ENCODE assay signal across 13 mouse cellular contexts in the genomic region with DNA sequence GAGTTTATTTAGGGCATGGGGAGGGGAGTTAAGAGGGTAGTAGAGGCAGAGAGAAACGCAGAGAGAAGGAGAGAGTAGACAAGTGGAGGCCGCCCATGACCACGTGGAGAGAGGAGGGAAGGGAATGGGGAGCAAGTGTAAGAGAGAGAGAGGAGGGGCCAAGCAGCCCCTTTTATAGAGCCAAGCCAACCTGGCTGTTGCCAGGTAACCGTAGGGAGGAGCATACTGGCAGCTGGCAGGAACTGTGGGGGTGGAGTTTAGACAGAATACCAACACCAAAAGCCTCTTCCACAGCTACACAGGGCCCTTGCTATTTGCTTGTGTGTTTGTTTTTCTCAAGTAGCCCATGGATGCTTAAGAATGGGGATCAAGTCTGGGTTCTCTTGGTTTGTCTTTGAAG.
DNase-seq lines count a peak whose midpoint lies in the region; ATAC-seq and TF ChIP-seq lines count a peak whose summit lies in the region.
"Had no signal": no experiment of that assay in that cellular context is flagged by ENCODE, and none has a peak within 500 bp of the region (broad histone marks: within the 10 kb centered on the region; RNA-seq: fewer than 3 reads in every experiment).

No protein-coding gene starts in this region.

- no peak overlapping the region for H3K4me3 ChIP-seq in kidney, postnatal 0 days (replicated peaks; ENCODE audit: low read depth, low read length)
- H3K4me3 ChIP-seq in kidney, embryonic 14.5 days (ENCODE audit: low read length): no peak overlapping the region
- H3K4me3 ChIP-seq in hindbrain, embryonic 13.5 days: no peak overlapping the region
- no peak overlapping the region for H3K4me3 ChIP-seq in lung, postnatal 0 days (ENCODE audit: low read depth, low read length)
- H3K4me3 ChIP-seq: embryonic facial prominence, embryonic 15.5 days; limb, embryonic 13.5 days had no signal

- no peak overlapping the region for H3K4me2 ChIP-seq in kidney, postnatal 0 days (ENCODE audit: low read length)
- H3K4me2 ChIP-seq in kidney, embryonic 14.5 days (replicated peaks; ENCODE audit: low read depth, low read length): no peak overlapping the region
- H3K4me2 ChIP-seq in hindbrain, embryonic 13.5 days: no peak overlapping the region
- no peak overlapping the region for H3K4me2 ChIP-seq in lung, postnatal 0 days (replicated peaks; ENCODE audit: low read depth, low read length)
- H3K4me2 ChIP-seq: embryonic facial prominence, embryonic 15.5 days; limb, embryonic 13.5 days had no signal

- H3K9me3 ChIP-seq in kidney, postnatal 0 days (replicated peaks; ENCODE audit: low read length): no peaks in the 10 kb centered on the region
- no peaks in the 10 kb centered on the region for H3K9me3 ChIP-seq in kidney, embryonic 14.5 days (ENCODE audit: control insufficient read depth, low read length)
- H3K9me3 ChIP-seq in hindbrain, embryonic 13.5 days: no peaks in the 10 kb centered on the region
- no peaks in the 10 kb centered on the region for H3K9me3 ChIP-seq in lung, postnatal 0 days (ENCODE audit: low read length)
- H3K9me3 ChIP-seq: embryonic facial prominence, embryonic 15.5 days; limb, embryonic 13.5 days had no signal

- H3K9ac ChIP-seq in kidney, postnatal 0 days (ENCODE audit: low read depth, low read length): no peak overlapping the region
- H3K9ac ChIP-seq in kidney, embryonic 14.5 days (ENCODE audit: low read depth, low read length): no peak overlapping the region
- H3K9ac ChIP-seq in hindbrain, embryonic 13.5 days: no peak overlapping the region
- H3K9ac ChIP-seq in lung, postnatal 0 days (replicated peaks; ENCODE audit: low read depth): no peak overlapping the region
- H3K9ac ChIP-seq: embryonic facial prominence, embryonic 15.5 days; limb, embryonic 13.5 days had no signal

- no peaks in the 10 kb centered on the region for H3K36me3 ChIP-seq in kidney, postnatal 0 days (ENCODE audit: insufficient read depth, low read length)
- H3K36me3 ChIP-seq in kidney, embryonic 14.5 days (ENCODE audit: control insufficient read depth, insufficient read depth, low read length): no peaks in the 10 kb centered on the region
- no peaks in the 10 kb centered on the region for H3K36me3 ChIP-seq in hindbrain, embryonic 13.5 days
- no peaks in the 10 kb centered on the region for H3K36me3 ChIP-seq in lung, postnatal 0 days (ENCODE audit: insufficient read depth, low read length)
- H3K36me3 ChIP-seq: embryonic facial prominence, embryonic 15.5 days; limb, embryonic 13.5 days had no signal

- 0 out of 2 replicates have a peak, but pooled peaks have one; percentile 26 for ATAC-seq in kidney, postnatal 0 days (replicated peaks; ENCODE audit: low FRiP score, low read depth)
- no peak for ATAC-seq in kidney, embryonic 14.5 days (ENCODE audit: low FRiP score, low TSS enrichment)
- peak; percentile 76 for ATAC-seq in hindbrain, embryonic 13.5 days (ENCODE audit: low FRiP score)
- ATAC-seq in lung, postnatal 0 days: peak; percentile 82

- H3K4me1 ChIP-seq in kidney, postnatal 0 days (replicated peaks; ENCODE audit: insufficient read depth, low read length): 0 out of 2 replicates have a peak, but pooled peaks cover 6% of the 10 kb centered on the region
- H3K4me1 ChIP-seq in kidney, embryonic 14.5 days (ENCODE audit: control insufficient read depth, insufficient read depth, low read length): peaks cover 14% of the 10 kb centered on the region; the same call in 1 of the 2 replicates
- H3K4me1 ChIP-seq in hindbrain, embryonic 13.5 days (replicated peaks): peaks cover 39% of the 10 kb centered on the region
- H3K4me1 ChIP-seq in lung, postnatal 0 days (ENCODE audit: insufficient read depth, low read depth, low read length): no peaks in the 10 kb centered on the region

- H3K27me3 ChIP-seq in kidney, postnatal 0 days (ENCODE audit: insufficient read depth, low read length): no peaks in the 10 kb centered on the region
- no peaks in the 10 kb centered on the region for H3K27me3 ChIP-seq in kidney, embryonic 14.5 days (ENCODE audit: control insufficient read depth, insufficient read depth, low read length)
- peaks cover 5% of the 10 kb centered on the region; the same call in 1 of the 2 replicates for H3K27me3 ChIP-seq in hindbrain, embryonic 13.5 days
- H3K27me3 ChIP-seq in lung, postnatal 0 days (replicated peaks; ENCODE audit: insufficient read depth, low read length): no peaks in the 10 kb centered on the region
- H3K27me3 ChIP-seq: embryonic facial prominence, embryonic 15.5 days; limb, embryonic 13.5 days had no signal

- TF ChIP-seq CTCF in kidney, postnatal 0 days (IDR thresholded peaks at IDR 0.05; ENCODE audit: low read depth): no peak
- no peak for TF ChIP-seq CTCF in lung, postnatal 0 days (IDR thresholded peaks at IDR 0.05)

- WGBS in kidney, postnatal 0 days: 45% methylated on average over 4 of the region's 4 CpGs
- WGBS in kidney, embryonic 14.5 days: 51% methylated on average over 4 of the region's 4 CpGs
- WGBS in hindbrain, embryonic 13.5 days: 47% methylated on average over 4 of the region's 4 CpGs
- WGBS in lung, postnatal 0 days: 27% methylated on average over 4 of the region's 4 CpGs

- TF ChIP-seq EP300 in lung, postnatal 0 days (IDR thresholded peaks at IDR 0.05): no peak

- DNase-seq in kidney, postnatal 0 days (ENCODE audit: low spot score): no peak
- peak; percentile 41 for DNase-seq in lung, postnatal 0 days (ENCODE audit: low spot score)
- peak; percentile 54 for DNase-seq in retina, embryonic 14.5 days (ENCODE audit: low spot score)
- no peak for DNase-seq in urinary bladder, postnatal 25 days (ENCODE audit: low spot score)
- DNase-seq in thymus, postnatal 10 days (ENCODE audit: low spot score in 2 of 2): no peak
- DNase-seq in layer of hippocampus, adult 9-10 months (ENCODE audit: low spot score): no peak
- DNase-seq: gastrocnemius, postnatal 36 days; right cerebral cortex, adult 18-20 months had no signal

- H3K27ac ChIP-seq in kidney, postnatal 0 days: no peak overlapping the region
- H3K27ac ChIP-seq in kidney, embryonic 14.5 days (ENCODE audit: low read depth, low read length): no peak overlapping the region
- no peak overlapping the region for H3K27ac ChIP-seq in hindbrain, embryonic 13.5 days
- H3K27ac ChIP-seq in lung, postnatal 0 days (ENCODE audit: low read length): no peak overlapping the region
- H3K27ac ChIP-seq: embryonic facial prominence, embryonic 15.5 days; limb, embryonic 13.5 days; stomach, postnatal 0 days had no signal

Comparison
In these comparisons a context has a peak if more than half of its experiments do, and no peak if none do; other contexts are left out.
1. DNase-seq: peak in lung, postnatal 0 days (single experiment) and retina, embryonic 14.5 days (single experiment); none in kidney, postnatal 0 days (single experiment), urinary bladder, postnatal 25 days (single experiment), thymus, postnatal 10 days (0 of 2) and layer of hippocampus, adult 9-10 months (single experiment).